Mouse (Mus musculus): ENCODE measurements at regions not wholly inside any gene's neighbourhood (a gene's known extent, or its start where the extent isn't known, plus 50 kb on each side); places are given as distances from the start of the nearest gene placed in this dataset.
"Not testable (repeated sequence)": the region's sequence is repeated elsewhere in the genome, so short reads cannot be mapped to it uniquely, and the experiment has no call there.

- not testable (repeated sequence) for H3K9ac ChIP-seq; H3K4me1 ChIP-seq; H3K4me2 ChIP-seq; H3K9me3 ChIP-seq; H3K36me3 ChIP-seq (replicated peaks); H3K27ac ChIP-seq; H3K27me3 ChIP-seq (replicated peaks); H3K4me3 ChIP-seq; ATAC-seq (replicated peaks)
Measured at GRCm38 (mm10) chr10:6418234-6418633, 340.1 kb upstream of the Oprm1 start.

- Histone ChIP-seq H3K4me3 (no peak overlapping the region), H3K4me2 (no peak overlapping the region), H3K9me3 (no peaks in the 10 kb centered on the region), H3K27me3 (replicated peaks) (no peaks in the 10 kb centered on the region), H3K9ac (no peak overlapping the region), H3K4me1 (no peaks in the 10 kb centered on the region), H3K27ac (no peak overlapping the region), H3K36me3 (replicated peaks) (no peaks in the 10 kb centered on the region)
- 0 out of 2 replicates have a peak, but pooled peaks have one; percentile 30 for ATAC-seq (replicated peaks)
- 58% methylated on average over 3 of the region's 3 CpGs for WGBS
Measured at GRCm38 (mm10) chr10:6465824-6466223, 292.5 kb upstream of the Oprm1 start.

- H3K36me3 ChIP-seq (replicated peaks): no peaks in the 10 kb centered on the region
- ATAC-seq (replicated peaks): no peak
- H3K4me1 ChIP-seq: no peaks in the 10 kb centered on the region
- no peak overlapping the region for H3K4me3 ChIP-seq
- no peaks in the 10 kb centered on the region for H3K9me3 ChIP-seq
- no peak overlapping the region for H3K4me2 ChIP-seq
- 78% methylated on average over 1 of the region's 1 CpGs for WGBS
- H3K9ac ChIP-seq: no peak overlapping the region
- H3K27ac ChIP-seq: no peak overlapping the region
- H3K27me3 ChIP-seq (replicated peaks): no peaks in the 10 kb centered on the region
Measured at GRCm38 (mm10) chr10:6480350-6480749, 278.0 kb upstream of the Oprm1 start.

- WGBS: 72% methylated on average over 1 of the region's 1 CpGs
- Histone ChIP-seq H3K4me3 (no peak overlapping the region), H3K4me1 (no peaks in the 10 kb centered on the region), H3K9me3 (no peaks in the 10 kb centered on the region), H3K27ac (no peak overlapping the region), H3K36me3 (replicated peaks) (no peaks in the 10 kb centered on the region), H3K27me3 (replicated peaks) (no peaks in the 10 kb centered on the region), H3K9ac (no peak overlapping the region), H3K4me2 (no peak overlapping the region)
- no peak for ATAC-seq (replicated peaks)
Measured at GRCm38 (mm10) chr10:6488605-6489004, 269.7 kb upstream of the Oprm1 start.

- H3K27me3 ChIP-seq (replicated peaks): no peaks in the 10 kb centered on the region
- no peaks in the 10 kb centered on the region for H3K9me3 ChIP-seq
- no peak overlapping the region for H3K9ac ChIP-seq
- no peak overlapping the region for H3K27ac ChIP-seq
- no peak overlapping the region for H3K4me3 ChIP-seq
- no peak overlapping the region for H3K4me2 ChIP-seq
- H3K36me3 ChIP-seq (replicated peaks): no peaks in the 10 kb centered on the region
- H3K4me1 ChIP-seq: no peaks in the 10 kb centered on the region
- WGBS: 68% methylated on average over 4 of the region's 4 CpGs
- ATAC-seq (replicated peaks): no peak
Measured at GRCm38 (mm10) chr10:6492694-6493093, 265.6 kb upstream of the Oprm1 start.

GRCm38 (mm10) chr10:6495081-6495480 is 263.2 kb upstream of the Oprm1 start:
- H3K4me3 ChIP-seq: no peak overlapping the region
- ATAC-seq (replicated peaks): no peak
- H3K27ac ChIP-seq: no peak overlapping the region
- H3K27me3 ChIP-seq (replicated peaks): no peaks in the 10 kb centered on the region
- 81% methylated on average over 3 of the region's 3 CpGs for WGBS
- no peak overlapping the region for H3K9ac ChIP-seq
- no peaks in the 10 kb centered on the region for H3K4me1 ChIP-seq
- no peaks in the 10 kb centered on the region for H3K36me3 ChIP-seq (replicated peaks)
- H3K4me2 ChIP-seq: no peak overlapping the region
- no peaks in the 10 kb centered on the region for H3K9me3 ChIP-seq

- Histone ChIP-seq H3K36me3 (replicated peaks) (no peaks in the 10 kb centered on the region), H3K4me1 (no peaks in the 10 kb centered on the region), H3K4me2 (no peak overlapping the region), H3K9me3 (no peaks in the 10 kb centered on the region), H3K27ac (no peak overlapping the region), H3K9ac (no peak overlapping the region), H3K4me3 (no peak overlapping the region), H3K27me3 (replicated peaks) (no peaks in the 10 kb centered on the region)
- no peak for ATAC-seq (replicated peaks)
- WGBS: 95% methylated on average over 4 of the region's 4 CpGs
Measured at GRCm38 (mm10) chr10:6514269-6514668, 244.0 kb upstream of the Oprm1 start.

- H3K27me3 ChIP-seq (replicated peaks): no peaks in the 10 kb centered on the region
- H3K36me3 ChIP-seq (replicated peaks): no peaks in the 10 kb centered on the region
- H3K4me3 ChIP-seq: no peak overlapping the region
- no peak overlapping the region for H3K27ac ChIP-seq
- no peak for ATAC-seq (replicated peaks)
- 94% methylated on average over 1 of the region's 1 CpGs for WGBS
- no peak overlapping the region for H3K4me2 ChIP-seq
- H3K9me3 ChIP-seq: no peaks in the 10 kb centered on the region
- H3K9ac ChIP-seq: no peak overlapping the region
- H3K4me1 ChIP-seq: no peaks in the 10 kb centered on the region
Measured at GRCm38 (mm10) chr10:6562516-6562915, 195.8 kb upstream of the Oprm1 start.

- H3K27me3 ChIP-seq (replicated peaks): no peaks in the 10 kb centered on the region
- H3K27ac ChIP-seq: no peak overlapping the region
- no peak overlapping the region for H3K4me3 ChIP-seq
- no peak for ATAC-seq (replicated peaks)
- no peak overlapping the region for H3K4me2 ChIP-seq
- H3K9me3 ChIP-seq: no peaks in the 10 kb centered on the region
- no peaks in the 10 kb centered on the region for H3K36me3 ChIP-seq (replicated peaks)
- no peaks in the 10 kb centered on the region for H3K4me1 ChIP-seq
- no peak overlapping the region for H3K9ac ChIP-seq
Measured at GRCm38 (mm10) chr10:6578616-6579015, 179.7 kb upstream of the Oprm1 start.

GRCm38 (mm10) chr10:6585821-6586220 is 172.5 kb upstream of the Oprm1 start:
- ATAC-seq (replicated peaks); H3K9ac ChIP-seq; H3K27ac ChIP-seq; H3K4me1 ChIP-seq; H3K27me3 ChIP-seq (replicated peaks); H3K4me3 ChIP-seq; H3K9me3 ChIP-seq; H3K36me3 ChIP-seq (replicated peaks); H3K4me2 ChIP-seq: not testable (repeated sequence)

- Histone ChIP-seq H3K27ac (no peak overlapping the region), H3K9me3 (no peaks in the 10 kb centered on the region), H3K4me2 (no peak overlapping the region), H3K9ac (no peak overlapping the region), H3K36me3 (replicated peaks) (no peaks in the 10 kb centered on the region), H3K4me1 (no peaks in the 10 kb centered on the region), H3K4me3 (no peak overlapping the region), H3K27me3 (replicated peaks) (no peaks in the 10 kb centered on the region)
- ATAC-seq (replicated peaks): no peak
- 95% methylated on average over 6 of the region's 6 CpGs for WGBS
Measured at GRCm38 (mm10) chr10:6590211-6590610, 168.1 kb upstream of the Oprm1 start.

GRCm38 (mm10) chr10:6597256-6597655 is 161.1 kb upstream of the Oprm1 start:
- no peaks in the 10 kb centered on the region for H3K36me3 ChIP-seq (replicated peaks)
- no peaks in the 10 kb centered on the region for H3K4me1 ChIP-seq
- H3K27ac ChIP-seq: no peak overlapping the region
- ATAC-seq (replicated peaks): no peak
- no peaks in the 10 kb centered on the region for H3K27me3 ChIP-seq (replicated peaks)
- H3K9ac ChIP-seq: no peak overlapping the region
- no peaks in the 10 kb centered on the region for H3K9me3 ChIP-seq
- H3K4me2 ChIP-seq: no peak overlapping the region
- H3K4me3 ChIP-seq: no peak overlapping the region

- not testable (repeated sequence) for H3K27me3 ChIP-seq (replicated peaks); H3K4me1 ChIP-seq; ATAC-seq (replicated peaks); H3K9ac ChIP-seq; H3K4me2 ChIP-seq; H3K36me3 ChIP-seq (replicated peaks); H3K4me3 ChIP-seq; H3K27ac ChIP-seq; H3K9me3 ChIP-seq
- 90% methylated on average over 3 of the region's 3 CpGs for WGBS
Measured at GRCm38 (mm10) chr10:6598586-6598985, 159.7 kb upstream of the Oprm1 start.

GRCm38 (mm10) chr10:6647576-6647975 is 110.7 kb upstream of the Oprm1 start:
- Histone ChIP-seq H3K4me1 (no peaks in the 10 kb centered on the region), H3K9ac (no peak overlapping the region), H3K4me2 (no peak overlapping the region), H3K27me3 (replicated peaks) (no peaks in the 10 kb centered on the region), H3K36me3 (replicated peaks) (no peaks in the 10 kb centered on the region), H3K9me3 (no peaks in the 10 kb centered on the region), H3K4me3 (no peak overlapping the region), H3K27ac (no peak overlapping the region)
- WGBS: 36% methylated on average over 1 of the region's 1 CpGs
- no peak for ATAC-seq (replicated peaks)

Measured in midbrain, embryonic 15.5 days (tissue).